Mouse (Mus musculus) heart, adult 2 months (tissue): ENCODE data around the gene Manea. TPM values are rescaled to one million over a fixed set of nuclear protein-coding genes. Genes with fewer than 3 reads are reported as not detected.
A peak's percentile ranks its signal among the peaks of the same experiment; 100 is the strongest.

Experiments used
- DNase-seq, 2 experiments: peaks; one replicate each; pipeline ENCODE4 v3.0.0; 2021
- H3K27ac ChIP-seq: fragments of 200-600 bp; 2 replicates; pipeline ENCODE4 v1.8.1; 2022
- H3K27me3 ChIP-seq: fragments of 200-500 bp; 2 replicates; pipeline ENCODE4 v1.6.1; 2012; ENCODE audit warnings: mild to moderate bottlenecking, low read length, inconsistent platforms, mixed read lengths; ENCODE audit not compliant: control insufficient read depth, insufficient read depth
- H3K36me3 ChIP-seq: fragments of 200-500 bp; 2 replicates; pipeline ENCODE4 v1.6.1; 2012; ENCODE audit warnings: low read length, inconsistent platforms; ENCODE audit not compliant: control insufficient read depth, insufficient read depth
- H3K4me1 ChIP-seq: fragments of 200-500 bp; 2 replicates; pipeline ENCODE4 v1.6.1; 2011; ENCODE audit warnings: low read length; ENCODE audit not compliant: control insufficient read depth, insufficient read depth
- H3K4me3 ChIP-seq: fragments of 200-600 bp; 2 replicates; pipeline ENCODE4 v1.8.1; 2022
- H3K79me2 ChIP-seq: fragments of 200-500 bp; replicated peaks from 2 replicates; pipeline ENCODE4 v1.6.1; 2012; ENCODE audit warnings: mild to moderate bottlenecking, inconsistent platforms, low read length, moderate library complexity, mixed read lengths; ENCODE audit not compliant: control insufficient read depth, insufficient read depth
- H3K9ac ChIP-seq: fragments of 200-500 bp; 2 replicates; pipeline ENCODE4 v1.6.1; 2012; ENCODE audit warnings: low read depth, mild to moderate bottlenecking, control low read depth, inconsistent platforms, low read length, mixed read lengths
- CTCF ChIP-seq: fragments of 200-600 bp; IDR thresholded peaks from 2 replicates; pipeline ENCODE4 v1.8.1; 2022; ENCODE audit warnings: antibody characterized with exemption, mild to moderate bottlenecking, moderate library complexity
- EP300 ChIP-seq: fragments of 200-500 bp; IDR thresholded peaks from 2 replicates; pipeline ENCODE4 v1.6.1; 2011; ENCODE audit warnings: low read depth, low read length, control low read depth; ENCODE audit not compliant: insufficient read depth
- POLR2A ChIP-seq: fragments of 200-500 bp; IDR thresholded peaks from 2 replicates; pipeline ENCODE4 v1.6.1; 2011; ENCODE audit warnings: mild to moderate bottlenecking, low read depth, low read length, control low read depth; ENCODE audit not compliant: insufficient read depth
- WGBS: fragments of 180-500 bp; shearing (Covaris S2); methylation state at CpG from one replicate; pipeline ENCODE4 v1.1.7; 2018; 5-methylcytosine and 5-hydroxymethylcytosine counted together
- intact Hi-C: fragments of 180-260 bp; cut with DNase I; formaldehyde crosslinking; loops from one replicate; pipeline ENCODE4 v1.15.1; 2025
- long read RNA-seq: library from polyadenylated mRNA; stranded (forward); transcript quantifications from one replicate; pipeline ENCODE4 v2.0.0, GENCODE M21; 2021
- polyA plus RNA-seq: library from polyadenylated mRNA; depleted of rRNA; stranded (reverse); fragments of >200 nt; gene quantifications from 2 replicates; pipeline ENCODE4 v1.2.3, GENCODE M21; 2012; rRNA removed
- total RNA-seq, 2 experiments: library from RNA; stranded (reverse); gene quantifications; 2 replicates each; pipeline ENCODE4 v1.2.3; 2021

Manea gene
- total RNA-seq (10 to 100 TPM; 16.4 to 16.7 TPM), polyA plus RNA-seq (5.7 and 7.6 TPM in 2 replicates)
- long read RNA-seq, full-length matches to known transcripts, result 8 of 12 reads
- long read RNA-seq, partial matches to known transcripts, result 1 of 12 reads
- long read RNA-seq, other reads (novel, unspliced or antisense), result 3 of 12 reads

DNA sequence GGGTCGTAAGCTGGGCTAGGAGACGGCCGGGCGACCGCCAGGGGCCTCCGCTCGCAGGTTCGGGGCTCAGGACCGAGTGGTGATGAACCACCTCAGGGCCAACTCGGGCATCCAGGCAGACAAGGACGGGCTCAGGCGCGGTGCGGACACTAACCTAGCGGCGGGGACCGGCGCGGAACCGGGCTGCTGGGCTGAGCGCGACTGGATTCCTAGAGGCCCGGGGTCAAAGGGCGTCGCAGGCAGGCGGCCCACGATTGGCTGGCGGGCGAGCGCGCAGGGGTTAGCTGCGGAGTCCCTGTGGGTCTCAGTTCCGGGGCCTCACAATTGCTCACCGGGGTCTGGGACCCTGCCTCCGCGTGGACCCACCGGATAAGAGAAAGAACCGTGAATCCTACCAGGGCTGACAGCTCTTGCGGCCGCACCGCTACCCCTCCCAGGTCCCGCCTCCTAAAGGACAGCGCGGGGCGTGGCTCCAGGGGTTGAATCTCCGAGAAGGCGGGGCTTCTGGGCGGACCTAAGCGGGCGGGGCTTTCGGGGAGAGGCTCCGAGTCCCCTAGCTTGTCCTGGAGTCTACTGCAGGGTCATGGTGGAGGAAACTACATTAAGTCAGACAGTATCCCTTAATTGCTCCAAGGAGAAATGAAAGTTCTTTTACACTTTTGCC, at the start of gene Manea:
Manea (minus strand) TSS at position 449 of the 664 bp plus-strand sequence.
- TF ChIP-seq CTCF (peak; percentile 63), EP300 (no peak), POLR2A (peak; percentile 80)
- Histone ChIP-seq H3K36me3 (peaks cover 9% of the 10 kb centered on the region), H3K4me1 (peaks cover 4% of the 10 kb centered on the region), H3K9ac (peak within 1 kb of the TSS; percentile 97), H3K79me2 (peaks cover 7% of the 10 kb centered on the region), H3K27me3 (no peaks in the 10 kb centered on the region), H3K27ac (peak within 1 kb of the TSS; percentile 89), H3K4me3 (peak within 1 kb of the TSS; percentile 77)
- WGBS, result under 1% methylated on average over 52 of the region's 52 CpGs
- peak; percentile 96 to 97 for DNase-seq
- intact Hi-C loops, result loop anchor here (10.0 kb wide), 1 partner anchor 1062 kb away; the partner anchor contains the start of gene Ufl1

DNA sequence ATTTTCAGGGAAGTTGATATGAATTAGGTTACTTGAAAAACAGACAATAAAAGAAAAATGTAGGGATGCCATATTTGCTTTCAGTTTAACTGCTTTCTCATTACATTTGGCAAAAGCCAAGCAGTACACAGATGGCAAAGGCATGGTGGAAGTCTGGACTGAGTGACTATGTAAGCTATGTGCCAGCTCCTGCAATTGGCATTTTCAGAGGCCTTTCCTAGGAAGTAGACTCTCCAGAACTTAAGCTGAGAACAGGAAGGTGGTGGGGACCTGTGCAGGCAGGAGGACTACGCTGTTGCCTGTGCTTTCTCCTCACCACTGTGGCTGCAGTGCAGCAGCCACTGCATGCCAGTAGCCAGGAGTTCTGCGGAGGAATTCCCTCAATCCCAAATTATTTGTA, 7.9 kb upstream of the Manea start:
- no peak overlapping the region for H3K27ac ChIP-seq
- no peaks in the 10 kb centered on the region for H3K36me3 ChIP-seq
- TF ChIP-seq CTCF (no peak), EP300 (no peak)
- no peaks in the 10 kb centered on the region for H3K4me1 ChIP-seq
- H3K9ac ChIP-seq, result no peak overlapping the region
- DNase-seq, result no peak
- 91% methylated on average over 2 of the region's 2 CpGs for WGBS
- no peak overlapping the region for H3K4me3 ChIP-seq
- intact Hi-C loops, result no loop called here
- H3K27me3 ChIP-seq, result no peaks in the 10 kb centered on the region
- no peaks in the 10 kb centered on the region for H3K79me2 ChIP-seq

DNA sequence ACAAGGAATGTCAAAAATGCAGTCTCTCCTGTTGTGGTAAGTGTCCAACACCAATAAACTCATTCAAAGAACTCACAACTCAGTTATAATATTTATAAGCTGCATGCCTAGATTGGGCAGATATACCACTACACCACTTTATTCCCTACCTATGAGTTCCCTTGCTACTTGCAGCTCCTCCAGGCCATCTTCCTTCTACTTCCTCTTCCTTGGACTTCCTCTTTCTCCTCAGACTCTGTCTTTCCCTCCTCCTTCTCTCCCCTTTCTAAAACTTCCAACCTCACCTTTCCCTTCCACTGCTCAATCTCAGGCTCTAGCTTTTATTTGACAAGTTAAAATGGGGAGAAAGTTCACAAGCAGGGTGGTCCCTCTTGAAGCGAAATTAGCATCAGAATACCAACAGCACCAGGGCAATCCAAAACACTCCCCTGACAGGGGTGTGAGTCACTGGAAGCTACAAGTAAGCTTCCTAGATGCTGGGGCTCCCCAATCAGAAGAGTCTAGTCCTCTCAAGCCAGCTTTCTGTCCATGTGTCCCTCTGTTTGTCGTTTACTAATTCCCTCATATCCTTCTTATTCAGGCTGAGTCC, 7.0 kb upstream of the Manea start:
- Histone ChIP-seq H3K4me3 (no peak overlapping the region), H3K4me1 (no peaks in the 10 kb centered on the region), H3K27ac (no peak overlapping the region), H3K79me2 (no peaks in the 10 kb centered on the region), H3K9ac (no peak overlapping the region), H3K36me3 (no peaks in the 10 kb centered on the region), H3K27me3 (no peaks in the 10 kb centered on the region)
- WGBS, result 48% methylated on average over 2 of the region's 2 CpGs
- no peak for DNase-seq
- TF ChIP-seq EP300 (no peak), CTCF (no peak), POLR2A (no peak)
- intact Hi-C loops, result no loop called here

DNA sequence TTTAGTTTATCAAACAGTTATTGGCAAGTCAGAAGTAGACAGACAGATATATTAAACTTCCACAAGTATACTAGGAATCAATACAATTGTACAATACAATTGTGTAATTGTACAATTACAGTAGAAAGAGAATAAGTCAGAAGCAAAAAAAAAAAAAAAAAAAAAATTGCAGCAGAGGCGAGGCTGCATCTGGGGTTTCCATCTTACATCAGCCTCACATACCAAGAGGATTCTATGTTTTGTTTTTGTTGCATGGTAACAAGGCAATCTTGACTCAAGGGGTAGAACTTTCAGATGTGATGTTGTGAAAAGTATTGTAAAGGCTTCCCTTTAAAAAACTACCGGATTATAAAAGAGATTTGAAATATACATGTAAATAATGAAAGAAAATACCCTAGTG, 548 bp upstream of the Manea start:
- DNase-seq, result no peak
- intact Hi-C loops, result loop anchor here (10.0 kb wide), 1 partner anchor 1062 kb away; the partner anchor contains the start of gene Ufl1
- TF ChIP-seq POLR2A (no peak), EP300 (no peak), CTCF (no peak)
- 35% methylated on average over 2 of the region's 2 CpGs for WGBS
- no peak overlapping the region for H3K9ac ChIP-seq
- H3K27ac ChIP-seq, result peak overlapping the region; percentile 89
- H3K79me2 ChIP-seq, result peaks cover 5% of the 10 kb centered on the region
- H3K4me3 ChIP-seq, result peak overlapping the region; percentile 77
- H3K36me3 ChIP-seq, result peaks cover 9% of the 10 kb centered on the region
- H3K27me3 ChIP-seq, result no peaks in the 10 kb centered on the region
- H3K4me1 ChIP-seq, result peaks cover 4% of the 10 kb centered on the region

DNA sequence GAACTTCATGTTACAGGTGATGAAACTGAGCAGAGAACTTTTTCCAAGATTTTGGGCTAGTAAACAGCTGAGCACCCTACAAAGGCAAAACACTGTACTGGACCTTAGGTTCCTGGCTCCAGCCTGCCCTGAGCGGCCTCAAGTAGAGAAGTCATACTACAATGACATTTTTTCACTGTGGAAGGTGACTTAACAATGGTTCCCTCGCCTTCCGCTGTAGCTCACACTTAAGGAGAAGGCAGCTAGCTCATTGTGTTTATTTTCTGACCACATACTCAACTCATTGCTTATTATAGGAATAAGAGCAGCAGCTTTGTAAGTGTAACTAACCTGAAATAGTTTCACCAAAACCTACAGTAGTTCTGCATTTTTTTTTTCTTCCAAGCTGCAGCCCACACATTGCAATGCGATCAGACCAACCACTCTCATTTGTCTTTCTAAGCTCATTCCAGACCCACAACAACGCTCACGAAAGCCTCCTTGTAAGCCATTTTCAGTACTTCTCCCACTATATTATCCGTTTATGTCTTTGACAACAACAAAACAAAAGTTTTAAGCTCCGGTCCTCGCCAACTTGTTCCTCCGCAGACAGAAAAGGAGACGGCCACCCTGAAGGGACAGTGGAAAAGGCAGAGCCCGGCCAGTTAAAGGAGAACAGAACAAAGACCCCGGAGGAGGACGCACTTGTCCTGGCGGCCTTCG, 799 bp downstream of the Manea start:
- Histone ChIP-seq H3K27ac (peak overlapping the region; percentile 89), H3K79me2 (peaks cover 7% of the 10 kb centered on the region), H3K4me1 (peaks cover 4% of the 10 kb centered on the region), H3K9ac (peak overlapping the region; percentile 97), H3K4me3 (peak overlapping the region; percentile 77), H3K36me3 (peaks cover 9% of the 10 kb centered on the region), H3K27me3 (no peaks in the 10 kb centered on the region)
- DNase-seq, result no peak
- 2% methylated on average over 16 of the region's 16 CpGs for WGBS
- TF ChIP-seq POLR2A (no peak), CTCF (no peak), EP300 (no peak)
- intact Hi-C loops, result loop anchor here (10.0 kb wide), 1 partner anchor 1061 kb away; the partner anchor contains the start of gene Ufl1
